Mouse (Mus musculus) testis, adult 2 months (tissue): ENCODE results near the gene Sez6l2. TPM values are rescaled to one million over a fixed set of nuclear protein-coding genes. Genes with fewer than 3 reads are reported as not detected.

Experiments used
- H3K27ac ChIP-seq: fragments of 200-500 bp; 2 replicates; pipeline ENCODE4 v1.5.1; 2012; ENCODE audit warnings: low read depth, low read length; ENCODE audit not compliant: control insufficient read depth, insufficient read depth
- H3K27me3 ChIP-seq: fragments of 200-500 bp; 2 replicates; pipeline ENCODE4 v1.6.1; 2012; ENCODE audit warnings: mild to moderate bottlenecking, low read length, moderate library complexity; ENCODE audit not compliant: control insufficient read depth, insufficient read depth
- H3K36me3 ChIP-seq: fragments of 200-500 bp; 2 replicates; pipeline ENCODE4 v1.6.1; 2012; ENCODE audit warnings: mild to moderate bottlenecking, low read length; ENCODE audit not compliant: control insufficient read depth, insufficient read depth
- H3K4me1 ChIP-seq: fragments of 200-500 bp; 2 replicates; pipeline ENCODE4 v1.6.1; 2012; ENCODE audit warnings: low read length; ENCODE audit not compliant: control insufficient read depth, insufficient read depth
- H3K4me3 ChIP-seq: fragments of 200-500 bp; 2 replicates; pipeline ENCODE4 v1.5.1; 2012; ENCODE audit warnings: low read depth, mild to moderate bottlenecking, low read length, moderate library complexity, mixed read lengths; ENCODE audit not compliant: control insufficient read depth
- CTCF ChIP-seq: fragments of 200-500 bp; IDR thresholded peaks from 2 replicates; pipeline ENCODE4 v1.5.1; 2012; ENCODE audit warnings: low read depth, mild to moderate bottlenecking, inconsistent platforms, low read length, moderate library complexity; ENCODE audit not compliant: control insufficient read depth, insufficient read depth, insufficient replicate concordance
- POLR2A ChIP-seq: fragments of 200-500 bp; IDR thresholded peaks from 2 replicates; pipeline ENCODE4 v1.6.1; 2012; ENCODE audit warnings: low read depth, mild to moderate bottlenecking, inconsistent platforms, low read length, moderate library complexity; ENCODE audit not compliant: control insufficient read depth
- polyA plus RNA-seq: library from polyadenylated mRNA; depleted of rRNA; stranded (reverse); fragments of >200 nt; gene quantifications from 2 replicates; pipeline ENCODE4 v1.2.3, GENCODE M21; 2012

Sez6l2 gene
- polyA plus RNA-seq, 1 experiment = 10.7 TPM

- no peaks in the 10 kb centered on the region for H3K27me3 ChIP-seq
- no peaks in the 10 kb centered on the region; the same call in none of the 2 replicates for H3K4me1 ChIP-seq
- H3K4me3 ChIP-seq = no peak overlapping the region
- no peaks in the 10 kb centered on the region; the same call in 1 of the 2 replicates for H3K36me3 ChIP-seq
- TF ChIP-seq POLR2A = no peak
- no peak for TF ChIP-seq CTCF
- peak overlapping the region; percentile 67 for H3K27ac ChIP-seq
Measured at GRCm38 (mm10) chr7:126923999-126924398, 26.4 kb upstream of the Sez6l2 start.

- Histone ChIP-seq H3K4me3 (no peak overlapping the region; the same call in 1 of the 2 replicates), H3K36me3 (peaks cover 2% of the 10 kb centered on the region), H3K27me3 (no peaks in the 10 kb centered on the region), H3K4me1 (no peaks in the 10 kb centered on the region; the same call in none of the 2 replicates), H3K27ac (no peak overlapping the region)
- TF ChIP-seq POLR2A (no peak), CTCF (no peak)
Measured at GRCm38 (mm10) chr7:126926299-126926698, 24.1 kb upstream of the Sez6l2 start.

- H3K27me3 ChIP-seq = no peaks in the 10 kb centered on the region
- TF ChIP-seq CTCF (no peak), POLR2A (peak; percentile 89)
- H3K36me3 ChIP-seq = peaks cover 2% of the 10 kb centered on the region; the same call in 1 of the 2 replicates
- H3K4me3 ChIP-seq = peak within 1 kb of the TSS; percentile 98
- H3K4me1 ChIP-seq = peaks cover 3% of the 10 kb centered on the region
- H3K27ac ChIP-seq = peak within 1 kb of the TSS; percentile 97
Measured at GRCm38 (mm10) chr7:126928384-126929037, 21.9 kb upstream of the Sez6l2 start, which contains the start of gene Kctd13. Kctd13 (plus strand) TSS chr7:126928879.

- H3K4me1 ChIP-seq = peaks cover 3% of the 10 kb centered on the region
- peak overlapping the region; percentile 89 for H3K27ac ChIP-seq
- no peaks in the 10 kb centered on the region for H3K27me3 ChIP-seq
- TF ChIP-seq CTCF (no peak), POLR2A (no peak)
- H3K36me3 ChIP-seq = peaks cover 2% of the 10 kb centered on the region; the same call in 1 of the 2 replicates
- peak overlapping the region; percentile 98 for H3K4me3 ChIP-seq
Measured at GRCm38 (mm10) chr7:126929046-126929445, 21.3 kb upstream of the Sez6l2 start.

- Histone ChIP-seq H3K4me1 (peaks cover 3% of the 10 kb centered on the region), H3K27me3 (no peaks in the 10 kb centered on the region), H3K27ac (no peak overlapping the region), H3K4me3 (no peak overlapping the region), H3K36me3 (peaks cover 2% of the 10 kb centered on the region; the same call in 1 of the 2 replicates)
- TF ChIP-seq POLR2A = no peak
- TF ChIP-seq CTCF = no peak
Measured at GRCm38 (mm10) chr7:126932652-126933051, 17.7 kb upstream of the Sez6l2 start.

GRCm38 (mm10) chr7:126941171-126941570 lies 9.2 kb upstream of the Sez6l2 start:
- H3K27me3 ChIP-seq = no peaks in the 10 kb centered on the region
- peaks cover 3% of the 10 kb centered on the region for H3K4me1 ChIP-seq
- peaks cover 7% of the 10 kb centered on the region for H3K36me3 ChIP-seq
- TF ChIP-seq CTCF (no peak), POLR2A (no peak)
- H3K4me3 ChIP-seq = no peak overlapping the region
- no peak overlapping the region for H3K27ac ChIP-seq

- no peak overlapping the region for H3K27ac ChIP-seq
- no peak for TF ChIP-seq POLR2A
- TF ChIP-seq CTCF = no peak
- peaks cover 3% of the 10 kb centered on the region for H3K4me1 ChIP-seq
- H3K36me3 ChIP-seq = peaks cover 7% of the 10 kb centered on the region
- H3K4me3 ChIP-seq = no peak overlapping the region
- no peaks in the 10 kb centered on the region for H3K27me3 ChIP-seq
Measured at GRCm38 (mm10) chr7:126941801-126942200, 8.6 kb upstream of the Sez6l2 start.
